ENCODE assay signal across 9 mouse cellular contexts in genomic region chr10:71400818-71401646, GRCm38 (mm10). TPM values are rescaled to one million over a fixed set of nuclear protein-coding genes. Genes with fewer than 3 reads are reported as not detected.
DNase-seq lines count a peak whose midpoint lies in the region; ATAC-seq and TF ChIP-seq lines count a peak whose summit lies in the region.
"Had no signal": no experiment of that assay in that cellular context is flagged by ENCODE, and none has a peak within 500 bp of the region (broad histone marks: within the 10 kb centered on the region; RNA-seq: fewer than 3 reads in every experiment).

No protein-coding gene starts in this region.

- no peak for TF ChIP-seq POLR2A in kidney, adult 2 months (IDR thresholded peaks at IDR 0.05; ENCODE audit: low read depth, low read length)
- no peak for TF ChIP-seq POLR2A in lung, adult 2 months (IDR thresholded peaks at IDR 0.05; ENCODE audit: borderline replicate concordance, extremely low read depth, low read depth, low read length)

- ATAC-seq in kidney, embryonic 15.5 days (replicated peaks; ENCODE audit: low FRiP score): no peak

- H3K9me3 ChIP-seq in kidney, embryonic 15.5 days (replicated peaks): no peaks in the 10 kb centered on the region
- H3K9me3 ChIP-seq: limb, embryonic 13.5 days had no signal

- H3K27me3 ChIP-seq in kidney, adult 2 months (replicated peaks; ENCODE audit: control insufficient read depth, insufficient read depth, low read length): no peaks in the 10 kb centered on the region
- no peaks in the 10 kb centered on the region for H3K27me3 ChIP-seq in kidney, embryonic 15.5 days
- H3K27me3 ChIP-seq: limb, embryonic 13.5 days had no signal

- peaks cover 5% of the 10 kb centered on the region; the same call in 1 of the 2 replicates for H3K4me1 ChIP-seq in kidney, adult 2 months (ENCODE audit: control insufficient read depth, insufficient read depth, low read length)
- H3K4me1 ChIP-seq in kidney, embryonic 15.5 days: no peaks in the 10 kb centered on the region
- no peaks in the 10 kb centered on the region for H3K4me1 ChIP-seq in lung, adult 2 months (ENCODE audit: control insufficient read depth, insufficient read depth, low read length)
- H3K4me1 ChIP-seq: limb, embryonic 13.5 days had no signal

- no peaks in the 10 kb centered on the region for H3K36me3 ChIP-seq in kidney, adult 2 months (ENCODE audit: control insufficient read depth, insufficient read depth, low read length)
- no peaks in the 10 kb centered on the region for H3K36me3 ChIP-seq in kidney, embryonic 15.5 days
- H3K36me3 ChIP-seq: limb, embryonic 13.5 days had no signal

- DNase-seq in kidney, adult 2 months: peak; percentile 72
- DNase-seq in 3T3-L1 (ENCODE audit: low read depth, low spot score): peak; percentile 81
- DNase-seq in CD8-positive naive resting alpha-beta T cell, adult 2 months (ENCODE audit: low read depth in 2 of 2, low spot score in 2 of 2): peak; percentile 26 to 55
- peak; percentile 77 for DNase-seq in cerebellum, adult 9-10 months
- no peak for DNase-seq in lung, adult 2 months
- peak; percentile 22 for DNase-seq in testis, postnatal 14 days (ENCODE audit: low spot score)
- DNase-seq in adrenal gland, postnatal 25 days: no peak

- H3K9ac ChIP-seq in kidney, embryonic 15.5 days: no peak overlapping the region
- H3K9ac ChIP-seq: limb, embryonic 13.5 days had no signal

- TF ChIP-seq CTCF in kidney, adult 2 months (conservative IDR thresholded peaks at IDR 0.05; ENCODE audit: insufficient read depth, insufficient read length, low read depth, low read length): peak; percentile 35
- peak; percentile 39; the same call in 1 of the 2 replicates for TF ChIP-seq CTCF in lung, adult 2 months (IDR thresholded peaks at IDR 0.05; ENCODE audit: insufficient read depth, low read length)

- 63% methylated on average over 13 of the region's 13 CpGs for WGBS in kidney, adult 2 months
- WGBS in kidney, embryonic 15.5 days: 66% methylated on average over 13 of the region's 13 CpGs
- 60% methylated on average over 13 of the region's 13 CpGs for WGBS in lung, adult 2 months

- H3K4me2 ChIP-seq in kidney, embryonic 15.5 days: no peak overlapping the region
- H3K4me2 ChIP-seq: limb, embryonic 13.5 days had no signal

- H3K4me3 ChIP-seq in kidney, adult 2 months (ENCODE audit: insufficient read depth, low read depth, low read length): no peak overlapping the region
- H3K4me3 ChIP-seq in kidney, embryonic 15.5 days (replicated peaks): no peak overlapping the region
- no peak overlapping the region for H3K4me3 ChIP-seq in lung, adult 2 months (replicated peaks; ENCODE audit: extremely low read depth, low read depth, low read length)
- H3K4me3 ChIP-seq: limb, embryonic 13.5 days had no signal

- H3K27ac ChIP-seq in kidney, adult 2 months (ENCODE audit: insufficient read depth, low read depth, low read length): no peak overlapping the region
- no peak overlapping the region for H3K27ac ChIP-seq in kidney, embryonic 15.5 days
- H3K27ac ChIP-seq: limb, embryonic 13.5 days had no signal

RNA-seq across cellular contexts. Expression of gene Ipmk, which starts 53.5 kb away (rescaled TPM):
- 31.1 and 34.6 TPM in 2 replicates for polyA plus RNA-seq in kidney, adult 2 months (2012; rRNA removed)
- 14.3 and 18.6 TPM in 2 replicates for polyA plus RNA-seq in kidney, embryonic 15.5 days (2015; fragmentation: Nextera tagmentation; extraction: Ambion mirVana)
- polyA plus RNA-seq in lung, adult 2 months (2012; rRNA removed): 12.2 and 12.4 TPM in 2 replicates
- total RNA-seq in adrenal gland, postnatal 25 days (2021): 17.2 and 21.9 TPM in 2 replicates

RNA-seq across cellular contexts. Expression of gene Cisd1, which starts 56.3 kb away (rescaled TPM):
- 299 and 319 TPM in 2 replicates for polyA plus RNA-seq in kidney, adult 2 months (2012; rRNA removed)
- 131 and 136 TPM in 2 replicates for polyA plus RNA-seq in kidney, embryonic 15.5 days (2015; fragmentation: Nextera tagmentation; extraction: Ambion mirVana)
- 35.7 and 40.6 TPM in 2 replicates for polyA plus RNA-seq in lung, adult 2 months (2012; rRNA removed)
- 95.3 and 110 TPM in 2 replicates for total RNA-seq in adrenal gland, postnatal 25 days (2021)

Comparison
In these comparisons a context has a peak if more than half of its experiments do, and no peak if none do; other contexts are left out.
1. DNase-seq: peak in kidney, adult 2 months (single experiment), 3T3-L1 (single experiment), CD8-positive naive resting alpha-beta T cell, adult 2 months (2 of 2), cerebellum, adult 9-10 months (single experiment) and testis, postnatal 14 days (single experiment); none in lung, adult 2 months (single experiment) and adrenal gland, postnatal 25 days (single experiment).